Mouse (Mus musculus) kidney, adult 18-20 months (tissue): ENCODE results near the gene Wnk1.

Experiments used
- DNase-seq: peaks from one replicate; pipeline ENCODE4 v3.0.0; 2021

The Wnk1 gene

DNA sequence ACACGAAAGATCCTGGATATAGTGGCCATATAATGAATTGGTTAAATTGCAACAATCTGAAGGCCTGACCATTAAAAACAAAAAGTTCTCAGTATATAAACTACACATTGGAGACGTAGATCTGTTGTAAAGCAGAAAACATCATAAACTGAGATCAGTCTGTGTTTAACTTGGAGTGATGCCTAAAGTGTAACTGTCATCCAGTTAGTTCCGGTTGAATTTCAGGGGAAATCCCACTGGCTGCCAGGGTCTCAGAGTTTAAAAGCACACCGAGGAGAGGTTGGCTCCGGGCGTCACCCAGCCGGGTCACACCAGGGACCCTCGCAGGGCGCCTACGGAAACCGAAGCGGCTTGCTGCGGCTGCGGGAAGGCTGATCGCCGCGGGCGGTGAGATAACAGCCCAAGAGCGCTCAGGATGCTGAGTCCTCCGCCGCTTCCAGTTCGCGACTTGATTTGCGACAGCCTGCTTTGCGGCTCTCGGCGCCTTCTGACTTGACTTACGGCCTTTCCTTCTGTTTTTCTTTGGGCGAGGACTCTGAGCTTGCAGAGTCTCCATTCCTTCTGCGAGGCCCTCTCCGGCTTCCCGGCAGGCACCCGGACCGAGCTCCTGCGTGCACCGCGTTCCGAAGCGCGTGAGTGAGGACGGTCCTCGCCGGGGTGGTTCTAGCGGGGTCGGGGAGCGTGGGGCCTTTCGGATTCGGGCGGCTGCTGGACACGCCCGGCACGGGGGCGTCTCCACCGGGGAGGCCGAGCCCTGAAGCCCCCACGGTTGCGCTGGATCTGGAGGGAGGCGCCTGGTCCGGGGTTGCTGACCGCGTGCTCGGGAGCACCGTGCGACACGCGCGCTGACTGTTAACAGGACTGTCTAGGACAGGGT is 136.0 kb downstream of the Wnk1 start, which contains the start of gene Rad52:
Rad52 (plus strand) TSS at position 495 of the 877 bp plus-strand sequence.
- DNase-seq: peak; percentile 90

DNA sequence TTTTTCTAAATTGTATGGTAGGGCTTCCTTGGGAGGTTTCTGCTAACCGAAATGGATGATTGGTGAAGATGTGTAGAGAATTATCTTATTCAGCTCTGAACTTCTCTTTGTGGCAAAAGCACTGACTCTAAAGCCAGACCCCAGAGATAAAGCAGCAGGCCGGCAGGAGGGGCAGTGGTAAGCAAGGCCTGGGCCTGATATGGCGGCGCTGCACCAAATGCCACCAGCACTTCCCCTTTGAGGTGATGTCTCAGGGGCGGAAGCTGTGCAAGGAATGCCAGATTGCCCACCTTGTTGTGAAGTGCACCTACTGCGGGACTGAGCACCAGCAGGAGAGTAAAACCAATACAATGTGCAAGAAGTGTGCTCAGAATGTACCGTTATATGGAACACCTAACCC is 145.8 kb downstream of the Wnk1 start:
- DNase-seq: no peak

- DNase-seq: no peak
Measured at GRCm38 (mm10) chr6:119883151-119883550, 155.3 kb downstream of the Wnk1 start.
